Mouse (Mus musculus) spleen, postnatal 4 days (tissue): ENCODE results near the gene 4931406C07Rik.
"Not testable (repeated sequence)": the region's sequence is repeated elsewhere in the genome, so short reads cannot be mapped to it uniquely, and the experiment has no call there.

ENCODE experiments used
- DNase-seq, 2 experiments: peaks; one replicate each; pipeline ENCODE4 v3.0.0; 2022; ENCODE audit warnings: low spot score in 2 of 2

4931406C07Rik gene

GRCm38 (mm10) chr9:15306398-15307119 lies at the start of gene 4931406C07Rik:
Gene 4931406C07Rik (minus strand): TSS chr9:15306448.
- no peak for DNase-seq

GRCm38 (mm10) chr9:15349925-15350324 lies 43.7 kb upstream of the 4931406C07Rik start:
- DNase-seq, result no peak

GRCm38 (mm10) chr9:15337776-15338175 lies 31.5 kb upstream of the 4931406C07Rik start:
- DNase-seq, result no peak

- DNase-seq, result no peak
Observed at GRCm38 (mm10) chr9:15318170-15318742, 12.0 kb upstream of the 4931406C07Rik start.

GRCm38 (mm10) chr9:15317223-15318169 lies 11.2 kb upstream of the 4931406C07Rik start:
- DNase-seq, result no peak

- DNase-seq, result not testable (repeated sequence)
Observed at GRCm38 (mm10) chr9:15316296-15316695, 10.0 kb upstream of the 4931406C07Rik start.

- no peak for DNase-seq
Observed at GRCm38 (mm10) chr9:15314619-15315018, 8.4 kb upstream of the 4931406C07Rik start.

- no peak for DNase-seq
Observed at GRCm38 (mm10) chr9:15313633-15314032, 7.4 kb upstream of the 4931406C07Rik start.

- DNase-seq, result no peak
Observed at GRCm38 (mm10) chr9:15312054-15312735, 5.9 kb upstream of the 4931406C07Rik start.

GRCm38 (mm10) chr9:15310179-15310578 lies 3.9 kb upstream of the 4931406C07Rik start:
- DNase-seq, result no peak

- DNase-seq, result no peak
Observed at GRCm38 (mm10) chr9:15309425-15309824, 3.2 kb upstream of the 4931406C07Rik start.

GRCm38 (mm10) chr9:15308254-15308653 lies 2.0 kb upstream of the 4931406C07Rik start:
- no peak for DNase-seq

GRCm38 (mm10) chr9:15307257-15307656 lies 1.0 kb upstream of the 4931406C07Rik start:
- no peak for DNase-seq

GRCm38 (mm10) chr9:15305503-15306397 lies 498 bp downstream of the 4931406C07Rik start, which contains the start of gene Taf1d:
Gene Taf1d (plus strand): TSS chr9:15306214.
- peak; percentile 99 to 100 for DNase-seq

- DNase-seq, result no peak
Observed at GRCm38 (mm10) chr9:15302881-15303280, 3.4 kb downstream of the 4931406C07Rik start.

- DNase-seq, result not testable (repeated sequence)
Observed at GRCm38 (mm10) chr9:15302006-15302405, 4.2 kb downstream of the 4931406C07Rik start.

GRCm38 (mm10) chr9:15301399-15301798 lies 4.8 kb downstream of the 4931406C07Rik start:
- DNase-seq, result no peak

- DNase-seq, result no peak
Observed at GRCm38 (mm10) chr9:15300056-15300455, 6.2 kb downstream of the 4931406C07Rik start.

GRCm38 (mm10) chr9:15298451-15298850 lies 7.8 kb downstream of the 4931406C07Rik start:
- DNase-seq, result no peak

- DNase-seq, result no peak
Observed at GRCm38 (mm10) chr9:15297112-15297511, 9.1 kb downstream of the 4931406C07Rik start.
